Mouse (Mus musculus): ENCODE data around the gene Fbxw2.

DNA sequence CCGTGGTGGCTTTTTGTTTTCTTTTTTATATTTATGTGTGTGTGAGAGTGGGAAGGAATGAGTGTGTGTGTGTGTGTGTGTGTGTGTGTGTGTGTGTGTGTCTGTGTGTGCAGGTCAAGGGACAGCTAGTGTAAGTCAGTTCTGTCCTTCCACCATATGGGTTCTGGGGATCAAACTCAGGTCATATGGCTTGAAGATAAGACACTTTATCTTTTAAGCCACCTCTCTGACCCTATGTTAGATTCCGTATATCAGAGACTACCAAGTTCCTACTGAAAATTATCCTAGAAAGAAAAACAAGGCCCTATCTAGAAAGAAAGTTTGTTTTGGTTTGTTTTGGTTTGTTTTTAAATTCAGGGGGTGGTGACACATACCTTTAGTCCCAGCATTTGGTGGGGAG lies 63.9 kb downstream of the Fbxw2 start:
- TF ChIP-seq POLR2A (IDR thresholded peaks at IDR 0.05; ENCODE audit: low read depth, low read length): no peak
- TF ChIP-seq CTCF (IDR thresholded peaks at IDR 0.05; ENCODE audit: extremely low read depth, insufficient read depth, insufficient read length, insufficient replicate concordance): no peak

Measured in spleen, adult 2 months (tissue).